Mouse (Mus musculus) ES-Bruce4 (cell line): ENCODE results near the gene Dynlt1f. TPM values are rescaled to one million over a fixed set of nuclear protein-coding genes. Genes with fewer than 3 reads are reported as not detected.
"Not testable (repeated sequence)": the region's sequence is repeated elsewhere in the genome, so short reads cannot be mapped to it uniquely, and the experiment has no call there.

Experiments used
- H3K27ac ChIP-seq: 2 replicates; pipeline ENCODE4 v1.5.1; 2012; ENCODE audit warnings: low read length, inconsistent platforms; ENCODE audit not compliant: insufficient read depth
- H3K27me3 ChIP-seq: 2 replicates; pipeline ENCODE4 v1.6.1; 2012; ENCODE audit warnings: mild to moderate bottlenecking, low read length, inconsistent platforms; ENCODE audit not compliant: control insufficient read depth, poor library complexity, insufficient read depth, severe bottlenecking
- H3K36me3 ChIP-seq: 2 replicates; pipeline ENCODE4 v1.6.1; 2012; ENCODE audit warnings: inconsistent platforms, mild to moderate bottlenecking, low read length, moderate library complexity; ENCODE audit not compliant: control insufficient read depth, poor library complexity, insufficient read depth, severe bottlenecking
- H3K4me1 ChIP-seq: one replicate; pipeline ENCODE4 v1.8.1; 2011; ENCODE audit warnings: low read length; ENCODE audit not compliant: control insufficient read depth, insufficient read depth
- H3K4me3 ChIP-seq: 2 replicates; pipeline ENCODE4 v1.5.1; 2011; ENCODE audit warnings: low read depth, mild to moderate bottlenecking, low read length
- H3K9ac ChIP-seq: 2 replicates; pipeline ENCODE4 v1.6.1; 2012; ENCODE audit warnings: low read depth, mild to moderate bottlenecking, inconsistent platforms; ENCODE audit not compliant: poor library complexity, severe bottlenecking
- H3K9me3 ChIP-seq: replicated peaks from 2 replicates; pipeline ENCODE4 v1.6.1; 2012; ENCODE audit warnings: mild to moderate bottlenecking, low read length, inconsistent platforms; ENCODE audit not compliant: control insufficient read depth, poor library complexity, insufficient read depth, severe bottlenecking
- polyA plus RNA-seq: library from polyadenylated mRNA; stranded (reverse); fragments of >200 nt; gene quantifications from 2 replicates; pipeline ENCODE4 v1.2.4, GENCODE M21; 2011; ENCODE audit warnings: low read depth; ENCODE audit not compliant: missing spikeins, insufficient read depth, insufficient read length

The Dynlt1f gene
- polyA plus RNA-seq, 1 experiment, result 168 TPM

- not testable (repeated sequence) for H3K36me3 ChIP-seq, H3K9ac ChIP-seq, H3K4me3 ChIP-seq, H3K27me3 ChIP-seq, H3K9me3 ChIP-seq, H3K27ac ChIP-seq, H3K4me1 ChIP-seq
Observed at GRCm38 (mm10) chr17:6647452-6647851, 8.2 kb downstream of the Dynlt1f start.

- not testable (repeated sequence) for H3K27me3 ChIP-seq, H3K9me3 ChIP-seq, H3K4me1 ChIP-seq, H3K4me3 ChIP-seq, H3K27ac ChIP-seq, H3K9ac ChIP-seq, H3K36me3 ChIP-seq
Observed at GRCm38 (mm10) chr17:6646841-6647240, 8.9 kb downstream of the Dynlt1f start.

- not testable (repeated sequence) for H3K36me3 ChIP-seq, H3K4me1 ChIP-seq, H3K27ac ChIP-seq, H3K4me3 ChIP-seq, H3K27me3 ChIP-seq, H3K9me3 ChIP-seq, H3K9ac ChIP-seq
Observed at GRCm38 (mm10) chr17:6645668-6646067, 10.0 kb downstream of the Dynlt1f start.

- H3K36me3 ChIP-seq, H3K27ac ChIP-seq, H3K4me1 ChIP-seq, H3K4me3 ChIP-seq, H3K9ac ChIP-seq, H3K27me3 ChIP-seq, H3K9me3 ChIP-seq: not testable (repeated sequence)
Observed at GRCm38 (mm10) chr17:6644673-6645072, 11.0 kb downstream of the Dynlt1f start.

- H3K4me3 ChIP-seq, H3K36me3 ChIP-seq, H3K27ac ChIP-seq: not testable (repeated sequence)
Observed at GRCm38 (mm10) chr17:6644210-6644609, 11.5 kb downstream of the Dynlt1f start.

GRCm38 (mm10) chr17:6640771-6641429 is 14.8 kb downstream of the Dynlt1f start:
- H3K36me3 ChIP-seq, H3K27ac ChIP-seq, H3K9me3 ChIP-seq, H3K9ac ChIP-seq, H3K27me3 ChIP-seq, H3K4me1 ChIP-seq: not testable (repeated sequence)
- peak overlapping the region; percentile 38 for H3K4me3 ChIP-seq

More at GRCm38 (mm10) chr17:6644210-6644609, 11.5 kb downstream of the Dynlt1f start:
- H3K9me3 ChIP-seq, H3K9ac ChIP-seq, H3K4me1 ChIP-seq, H3K27me3 ChIP-seq: not testable (repeated sequence)

GRCm38 (mm10) chr17:6640044-6640637 is 15.6 kb downstream of the Dynlt1f start:
- H3K4me1 ChIP-seq, H3K9me3 ChIP-seq, H3K27me3 ChIP-seq, H3K9ac ChIP-seq, H3K36me3 ChIP-seq, H3K27ac ChIP-seq, H3K4me3 ChIP-seq: not testable (repeated sequence)

GRCm38 (mm10) chr17:6639486-6639885 is 16.2 kb downstream of the Dynlt1f start:
- not testable (repeated sequence) for H3K27me3 ChIP-seq, H3K36me3 ChIP-seq, H3K9me3 ChIP-seq, H3K9ac ChIP-seq, H3K27ac ChIP-seq, H3K4me1 ChIP-seq, H3K4me3 ChIP-seq

GRCm38 (mm10) chr17:6638444-6638843 is 17.3 kb downstream of the Dynlt1f start:
- not testable (repeated sequence) for H3K4me1 ChIP-seq, H3K27ac ChIP-seq, H3K9me3 ChIP-seq, H3K27me3 ChIP-seq, H3K4me3 ChIP-seq, H3K9ac ChIP-seq, H3K36me3 ChIP-seq

GRCm38 (mm10) chr17:6637434-6637833 is 18.3 kb downstream of the Dynlt1f start:
- H3K4me1 ChIP-seq, H3K27me3 ChIP-seq, H3K27ac ChIP-seq, H3K9me3 ChIP-seq, H3K9ac ChIP-seq, H3K4me3 ChIP-seq, H3K36me3 ChIP-seq: not testable (repeated sequence)
